Mouse (Mus musculus): ENCODE results near the gene Aif1. TPM values are rescaled to one million over a fixed set of nuclear protein-coding genes. Genes with fewer than 3 reads are reported as not detected.

Gene Aif1
- polyA plus RNA-seq, 1 experiment = 2.1 TPM

DNA sequence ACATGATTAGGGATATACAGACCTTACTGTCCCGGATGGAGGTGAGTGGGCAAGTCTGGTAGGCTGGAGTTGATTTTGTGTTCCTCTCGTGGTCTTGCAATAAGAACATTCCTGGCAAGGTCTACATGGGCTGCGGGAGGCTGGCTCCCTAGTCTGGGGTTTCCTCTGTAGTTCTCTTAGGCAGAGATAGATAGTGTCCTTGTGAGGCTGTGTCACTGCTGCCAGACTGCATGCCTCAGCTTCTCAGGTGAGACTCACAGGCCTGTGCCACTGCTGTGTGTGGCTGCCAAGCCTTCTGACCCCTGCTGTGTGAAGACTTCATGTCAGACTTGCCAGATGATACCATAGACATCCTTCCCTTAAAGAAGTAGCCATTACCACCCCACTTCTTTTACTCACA lies 36.6 kb downstream of the Aif1 start:
- no peaks in the 10 kb centered on the region for H3K9me3 ChIP-seq (replicated peaks; ENCODE audit: control insufficient read depth, insufficient read depth, low read length, poor library complexity, severe bottlenecking)
- H3K27ac ChIP-seq (ENCODE audit: insufficient read depth, low read length) = no peak overlapping the region
- H3K4me1 ChIP-seq (ENCODE audit: control insufficient read depth, insufficient read depth, low read length) = peaks cover 1% of the 10 kb centered on the region
- no peak overlapping the region for H3K4me3 ChIP-seq (ENCODE audit: low read depth, low read length)
- H3K9ac ChIP-seq (ENCODE audit: low read depth, poor library complexity, severe bottlenecking) = no peak overlapping the region
- TF ChIP-seq EP300 (IDR thresholded peaks at IDR 0.05; ENCODE audit: insufficient read depth, low read depth, low read length) = no peak
- no peaks in the 10 kb centered on the region for H3K27me3 ChIP-seq (ENCODE audit: control insufficient read depth, insufficient read depth, low read length, poor library complexity, severe bottlenecking)
- H3K36me3 ChIP-seq (ENCODE audit: control insufficient read depth, insufficient read depth, low read length, poor library complexity, severe bottlenecking) = peaks cover 51% of the 10 kb centered on the region

DNA sequence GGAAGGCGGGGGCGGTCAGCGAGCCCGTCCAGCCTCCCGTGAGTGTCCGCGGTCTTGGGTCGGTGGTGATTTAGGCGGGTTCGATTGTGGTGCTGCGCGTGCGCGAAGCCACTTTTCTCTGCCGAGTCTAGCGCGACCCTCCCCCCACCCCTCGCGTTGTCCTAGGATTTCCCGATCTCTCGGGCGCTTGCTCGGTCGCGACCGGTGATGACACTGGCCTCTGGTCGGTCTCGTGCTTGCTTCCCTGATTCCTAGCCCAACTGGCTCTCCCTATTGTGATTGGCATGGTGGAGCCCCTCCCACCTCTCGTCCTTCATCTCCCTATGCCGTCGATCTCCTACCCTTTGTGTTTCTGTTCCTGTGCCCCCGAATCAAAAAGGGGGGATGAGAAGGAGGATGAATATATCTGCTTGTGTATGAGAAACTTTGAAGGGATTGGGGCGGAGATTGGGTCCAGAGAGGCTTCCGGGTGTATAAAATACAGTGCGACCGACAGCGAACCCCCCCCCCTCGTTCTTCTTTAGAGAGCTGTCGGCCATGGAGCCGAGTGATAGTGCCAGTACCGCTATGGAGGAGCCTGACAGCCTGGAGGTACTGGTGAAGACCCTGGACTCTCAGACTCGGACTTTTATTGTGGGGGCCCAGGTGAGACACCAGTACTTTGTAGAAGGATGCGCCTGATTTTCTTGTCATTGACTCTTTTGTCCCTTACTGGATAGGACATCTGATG lies 40.1 kb downstream of the Aif1 start:
- Histone ChIP-seq H3K27ac (ENCODE audit: insufficient read depth, low read length) (peak overlapping the region; percentile 42), H3K36me3 (ENCODE audit: control insufficient read depth, insufficient read depth, low read length, poor library complexity, severe bottlenecking) (peaks cover 22% of the 10 kb centered on the region), H3K4me3 (ENCODE audit: low read depth, low read length) (peak overlapping the region; percentile 82), H3K27me3 (ENCODE audit: control insufficient read depth, insufficient read depth, low read length, poor library complexity, severe bottlenecking) (no peaks in the 10 kb centered on the region), H3K4me1 (ENCODE audit: control insufficient read depth, insufficient read depth, low read length) (peaks cover 1% of the 10 kb centered on the region), H3K9me3 (replicated peaks; ENCODE audit: control insufficient read depth, insufficient read depth, low read length, poor library complexity, severe bottlenecking) (no peaks in the 10 kb centered on the region), H3K9ac (ENCODE audit: low read depth, poor library complexity, severe bottlenecking) (peak overlapping the region; percentile 73)
- TF ChIP-seq POLR2A (IDR thresholded peaks at IDR 0.05; ENCODE audit: insufficient read depth, low read length) (no peak), CTCF (IDR thresholded peaks at IDR 0.05; ENCODE audit: low read depth, low read length) (no peak), EP300 (IDR thresholded peaks at IDR 0.05; ENCODE audit: insufficient read depth, low read depth, low read length) (no peak)

DNA sequence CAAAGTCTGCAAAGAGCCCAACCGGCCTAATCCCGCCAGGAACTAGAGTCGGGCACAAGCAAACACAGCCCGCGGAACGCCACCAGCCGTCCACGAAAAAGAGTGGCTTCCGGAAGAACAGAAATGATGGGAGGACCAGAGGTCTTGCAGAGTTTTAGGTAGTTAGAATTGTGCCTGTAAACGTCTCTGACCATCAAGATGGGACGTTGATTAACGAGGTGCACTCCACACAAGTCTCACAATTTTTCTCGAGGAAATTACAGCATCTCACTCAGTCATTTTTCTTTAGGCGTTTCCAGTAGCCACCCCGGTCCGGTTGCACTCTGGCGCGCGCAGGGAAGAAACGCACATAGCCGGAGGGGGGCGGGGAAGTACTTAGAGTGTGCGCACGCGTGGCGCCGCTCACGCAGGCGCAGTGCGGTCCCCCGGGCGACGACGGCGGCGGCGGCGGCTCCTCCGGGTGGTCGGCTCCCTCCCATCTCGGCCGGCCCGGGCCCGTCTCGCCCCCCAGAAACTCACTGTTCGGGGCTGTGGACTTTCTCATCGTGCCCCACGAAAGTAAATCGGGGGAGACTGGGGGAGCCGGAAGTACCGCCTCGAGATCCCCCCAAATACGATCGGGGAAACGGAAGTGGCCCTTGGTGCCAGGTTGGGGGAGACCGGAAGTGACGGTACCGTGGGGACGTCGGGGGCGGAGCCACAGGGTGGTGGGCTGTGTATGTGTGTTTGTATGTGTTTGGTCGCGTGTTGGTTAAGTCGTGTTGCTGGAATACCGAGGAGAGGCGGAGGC lies 40.9 kb downstream of the Aif1 start, which contains the start of gene Bag6:
Bag6 (plus strand) TSS at position 378 of the 790 bp plus-strand sequence.
- Histone ChIP-seq H3K27ac (ENCODE audit: insufficient read depth, low read length) (peak within 1 kb of the TSS; percentile 80), H3K36me3 (ENCODE audit: control insufficient read depth, insufficient read depth, low read length, poor library complexity, severe bottlenecking) (peaks cover 14% of the 10 kb centered on the region), H3K4me3 (ENCODE audit: low read depth, low read length) (peak within 1 kb of the TSS; percentile 82), H3K9ac (ENCODE audit: low read depth, poor library complexity, severe bottlenecking) (peak within 1 kb of the TSS; percentile 73), H3K9me3 (replicated peaks; ENCODE audit: control insufficient read depth, insufficient read depth, low read length, poor library complexity, severe bottlenecking) (no peaks in the 10 kb centered on the region), H3K27me3 (ENCODE audit: control insufficient read depth, insufficient read depth, low read length, poor library complexity, severe bottlenecking) (no peaks in the 10 kb centered on the region), H3K4me1 (ENCODE audit: control insufficient read depth, insufficient read depth, low read length) (peaks cover 1% of the 10 kb centered on the region)
- no peak for TF ChIP-seq CTCF (IDR thresholded peaks at IDR 0.05; ENCODE audit: low read depth, low read length)
- TF ChIP-seq EP300 (IDR thresholded peaks at IDR 0.05; ENCODE audit: insufficient read depth, low read depth, low read length) = 0 out of 2 replicates have a peak, but pooled peaks have one; percentile 19

DNA sequence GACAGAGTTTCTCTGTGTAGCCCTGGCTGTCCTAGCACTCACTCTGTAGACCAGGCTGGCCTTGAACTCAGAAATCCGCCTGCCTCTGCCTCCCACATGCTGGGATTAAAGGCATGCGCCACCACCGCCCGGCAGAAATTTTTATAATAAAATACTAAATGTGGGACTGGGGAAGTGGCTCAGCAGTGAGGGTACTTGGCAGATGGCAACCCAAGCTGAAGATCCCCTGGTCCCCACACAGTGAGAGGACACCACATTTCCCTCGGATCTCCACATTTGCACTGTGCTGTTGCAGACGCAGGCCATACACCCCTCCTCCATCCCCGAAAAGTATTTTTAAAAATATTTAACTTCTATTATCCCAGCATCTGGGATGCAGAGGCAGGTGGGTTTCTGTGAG lies 42.4 kb downstream of the Aif1 start:
- Histone ChIP-seq H3K27me3 (ENCODE audit: control insufficient read depth, insufficient read depth, low read length, poor library complexity, severe bottlenecking) (no peaks in the 10 kb centered on the region), H3K9me3 (replicated peaks; ENCODE audit: control insufficient read depth, insufficient read depth, low read length, poor library complexity, severe bottlenecking) (no peaks in the 10 kb centered on the region), H3K4me1 (ENCODE audit: control insufficient read depth, insufficient read depth, low read length) (peaks cover 1% of the 10 kb centered on the region), H3K9ac (ENCODE audit: low read depth, poor library complexity, severe bottlenecking) (no peak overlapping the region), H3K36me3 (ENCODE audit: control insufficient read depth, insufficient read depth, low read length, poor library complexity, severe bottlenecking) (peaks cover 4% of the 10 kb centered on the region), H3K4me3 (ENCODE audit: low read depth, low read length) (no peak overlapping the region), H3K27ac (ENCODE audit: insufficient read depth, low read length) (no peak overlapping the region)
- no peak for TF ChIP-seq EP300 (IDR thresholded peaks at IDR 0.05; ENCODE audit: insufficient read depth, low read depth, low read length)
- no peak for TF ChIP-seq CTCF (IDR thresholded peaks at IDR 0.05; ENCODE audit: low read depth, low read length)
- TF ChIP-seq POLR2A (IDR thresholded peaks at IDR 0.05; ENCODE audit: insufficient read depth, low read length) = no peak

DNA sequence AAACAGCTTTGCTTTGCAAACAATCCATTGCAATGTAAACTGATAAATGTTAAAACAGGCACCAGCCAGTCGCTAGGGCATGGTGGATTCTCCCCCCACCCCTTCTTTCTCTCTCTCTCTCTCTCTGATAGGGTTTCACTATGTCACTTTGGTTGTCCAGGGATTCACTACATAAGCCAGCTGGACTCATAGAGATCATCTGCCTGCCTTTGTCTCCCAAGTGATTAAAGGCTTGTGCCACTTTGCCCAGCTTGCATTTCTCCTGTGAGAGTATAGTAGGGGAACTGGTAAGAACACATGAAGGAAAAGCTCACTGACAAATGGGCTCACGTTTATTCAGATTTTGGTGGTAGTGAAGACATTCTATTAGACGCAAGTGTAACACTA lies 43.7 kb downstream of the Aif1 start:
- Histone ChIP-seq H3K27me3 (ENCODE audit: control insufficient read depth, insufficient read depth, low read length, poor library complexity, severe bottlenecking) (no peaks in the 10 kb centered on the region), H3K4me3 (ENCODE audit: low read depth, low read length) (no peak overlapping the region), H3K27ac (ENCODE audit: insufficient read depth, low read length) (no peak overlapping the region), H3K9ac (ENCODE audit: low read depth, poor library complexity, severe bottlenecking) (no peak overlapping the region), H3K4me1 (ENCODE audit: control insufficient read depth, insufficient read depth, low read length) (peaks cover 1% of the 10 kb centered on the region), H3K36me3 (ENCODE audit: control insufficient read depth, insufficient read depth, low read length, poor library complexity, severe bottlenecking) (no peaks in the 10 kb centered on the region), H3K9me3 (replicated peaks; ENCODE audit: control insufficient read depth, insufficient read depth, low read length, poor library complexity, severe bottlenecking) (no peaks in the 10 kb centered on the region)
- no peak for TF ChIP-seq CTCF (IDR thresholded peaks at IDR 0.05; ENCODE audit: low read depth, low read length)

DNA sequence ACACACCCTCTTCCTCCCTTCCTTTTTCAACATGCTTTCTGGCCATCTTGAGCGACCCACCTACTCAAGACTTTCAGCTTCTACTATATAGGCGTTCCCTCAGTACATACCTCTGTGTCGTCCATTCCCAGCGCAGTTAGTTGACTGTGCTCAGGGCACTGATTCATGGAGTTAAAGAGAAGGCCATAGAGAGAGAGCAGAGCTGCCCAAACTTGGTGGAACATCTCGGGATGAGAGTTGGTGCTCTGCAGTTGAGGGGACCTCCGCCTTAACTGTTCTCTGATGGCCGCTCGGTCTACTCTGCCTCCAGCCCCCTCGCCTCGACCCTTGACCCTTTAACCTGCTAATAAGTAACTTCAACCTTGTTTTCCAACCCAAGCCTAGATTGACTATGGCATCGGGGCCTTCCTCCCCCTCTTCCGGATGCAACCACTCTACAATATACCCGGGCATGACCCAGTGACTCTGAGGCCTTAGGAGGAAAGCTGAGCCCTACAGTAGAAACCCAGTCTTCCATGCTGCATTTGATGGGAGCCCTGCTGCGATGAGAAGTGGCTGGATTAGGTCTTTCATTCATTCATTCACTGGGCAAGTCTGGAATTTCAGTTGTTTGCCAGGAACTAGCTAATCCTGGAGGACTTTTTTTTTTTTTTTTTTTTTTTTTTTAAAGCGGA lies 44.2 kb downstream of the Aif1 start, which contains the start of gene Apom:
Apom (minus strand) TSS at position 551 of the 674 bp plus-strand sequence.
- peaks cover under 1% of the 10 kb centered on the region for H3K4me1 ChIP-seq (ENCODE audit: control insufficient read depth, insufficient read depth, low read length)
- H3K27ac ChIP-seq (ENCODE audit: insufficient read depth, low read length) = no peak within 1 kb of the TSS
- no peak within 1 kb of the TSS for H3K9ac ChIP-seq (ENCODE audit: low read depth, poor library complexity, severe bottlenecking)
- no peaks in the 10 kb centered on the region for H3K36me3 ChIP-seq (ENCODE audit: control insufficient read depth, insufficient read depth, low read length, poor library complexity, severe bottlenecking)
- H3K9me3 ChIP-seq (replicated peaks; ENCODE audit: control insufficient read depth, insufficient read depth, low read length, poor library complexity, severe bottlenecking) = no peaks in the 10 kb centered on the region
- H3K27me3 ChIP-seq (ENCODE audit: control insufficient read depth, insufficient read depth, low read length, poor library complexity, severe bottlenecking) = no peaks in the 10 kb centered on the region
- no peak within 1 kb of the TSS for H3K4me3 ChIP-seq (ENCODE audit: low read depth, low read length)
- TF ChIP-seq EP300 (IDR thresholded peaks at IDR 0.05; ENCODE audit: insufficient read depth, low read depth, low read length) = no peak
